Mouse (Mus musculus): ENCODE data around the gene Vsig10. TPM values are rescaled to one million over a fixed set of nuclear protein-coding genes. Genes with fewer than 3 reads are reported as not detected.
"Not testable (repeated sequence)": the region's sequence is repeated elsewhere in the genome, so short reads cannot be mapped to it uniquely, and the experiment has no call there.

Gene Vsig10
- total RNA-seq, 2 experiments from 2014 or later = 2.4 to 4.2 TPM

DNA sequence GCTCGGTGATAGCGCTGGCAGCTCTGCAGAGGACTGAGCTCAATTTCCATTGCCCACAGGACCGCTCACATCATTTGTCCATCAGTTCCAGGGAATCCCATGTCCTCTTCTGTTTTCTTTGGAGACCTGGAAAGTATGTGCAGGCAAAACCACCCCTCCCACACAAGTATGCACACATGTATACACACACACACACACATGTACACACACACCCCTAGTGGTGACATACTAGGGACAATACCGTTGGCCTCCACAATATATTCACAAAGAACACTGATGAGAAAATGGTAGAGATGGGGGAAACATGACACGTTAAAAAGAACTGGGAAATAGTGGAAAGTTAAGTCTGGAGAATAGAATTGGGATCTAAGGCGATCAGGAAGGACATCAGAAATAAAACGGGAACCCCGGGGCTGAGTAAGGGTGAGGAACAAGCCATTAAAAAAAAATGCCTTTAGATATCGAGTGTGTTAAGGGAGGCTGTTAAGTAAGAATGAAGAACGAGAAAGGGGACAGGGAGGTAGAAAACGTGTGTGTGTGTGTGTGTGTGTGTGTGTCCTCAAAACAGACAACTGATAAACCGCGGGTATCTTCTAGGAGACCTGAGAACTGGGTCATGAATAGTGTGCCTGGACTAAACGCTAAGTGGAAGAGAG is 36.9 kb downstream of the Vsig10 start:
- DNase-seq (ENCODE audit: low spot score in 2 of 2) = no peak

DNA sequence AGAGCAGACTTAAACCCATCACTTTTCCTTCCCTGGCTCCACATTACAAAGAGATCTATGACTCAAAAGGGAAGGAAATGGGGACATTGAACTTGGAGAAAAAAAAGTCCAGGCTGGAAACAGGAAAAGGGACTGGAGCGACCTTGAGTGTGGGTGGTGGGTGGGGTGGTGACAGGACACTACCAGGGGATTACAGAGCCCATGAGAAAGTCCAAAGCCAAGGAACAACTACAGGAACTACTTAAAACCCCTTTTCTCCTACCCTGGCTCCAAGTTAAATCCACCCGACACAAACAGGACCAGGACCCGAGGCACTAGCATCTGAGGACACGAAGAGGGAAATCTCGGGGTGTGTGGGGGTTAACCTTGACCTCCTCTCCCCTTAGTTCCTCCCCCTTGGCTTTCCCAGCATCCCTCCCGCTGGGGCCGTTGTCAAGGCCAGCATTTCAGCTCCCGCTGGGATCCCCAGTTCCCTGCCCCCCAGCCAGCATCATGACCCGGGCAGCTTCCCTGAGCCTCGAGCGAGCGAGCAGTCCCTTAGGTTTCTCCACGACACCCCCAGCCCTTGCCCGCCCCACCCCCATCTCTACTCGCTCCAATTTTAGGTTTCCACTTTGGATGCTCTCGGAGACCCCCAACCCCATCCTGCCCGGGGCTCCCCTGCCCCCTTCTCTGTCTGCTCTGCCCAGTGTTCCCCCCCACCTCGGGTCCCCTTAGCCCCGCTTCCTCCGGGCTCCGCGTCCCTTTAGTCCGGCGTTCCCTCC is 37.7 kb downstream of the Vsig10 start:
- peak; percentile 53 to 65 for DNase-seq (ENCODE audit: low spot score in 2 of 2)

DNA sequence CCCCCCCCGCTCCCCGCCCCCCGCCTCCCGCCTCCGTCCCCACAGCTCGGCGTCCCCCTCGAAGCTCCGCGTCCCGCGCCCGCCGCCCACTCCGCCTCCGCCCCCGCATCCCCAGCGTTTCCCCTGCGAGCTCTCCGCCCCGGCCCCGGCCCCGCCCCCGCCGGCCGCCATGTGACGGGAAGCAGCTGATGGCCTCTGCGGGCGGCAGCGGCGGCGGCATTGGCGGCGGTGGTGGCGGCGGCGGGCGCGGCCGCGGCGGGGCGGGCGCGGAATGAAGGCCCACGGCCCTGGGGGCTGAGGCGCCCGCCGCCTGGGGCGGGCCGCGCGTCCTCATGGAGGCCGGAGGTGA is 38.2 kb downstream of the Vsig10 start, which contains the start of gene Wsb2:
Gene Wsb2, plus strand, starts transcription at position 176 of the 349 bp plus-strand sequence.
- DNase-seq (ENCODE audit: low spot score in 2 of 2) = peak; percentile 81 to 86

DNA sequence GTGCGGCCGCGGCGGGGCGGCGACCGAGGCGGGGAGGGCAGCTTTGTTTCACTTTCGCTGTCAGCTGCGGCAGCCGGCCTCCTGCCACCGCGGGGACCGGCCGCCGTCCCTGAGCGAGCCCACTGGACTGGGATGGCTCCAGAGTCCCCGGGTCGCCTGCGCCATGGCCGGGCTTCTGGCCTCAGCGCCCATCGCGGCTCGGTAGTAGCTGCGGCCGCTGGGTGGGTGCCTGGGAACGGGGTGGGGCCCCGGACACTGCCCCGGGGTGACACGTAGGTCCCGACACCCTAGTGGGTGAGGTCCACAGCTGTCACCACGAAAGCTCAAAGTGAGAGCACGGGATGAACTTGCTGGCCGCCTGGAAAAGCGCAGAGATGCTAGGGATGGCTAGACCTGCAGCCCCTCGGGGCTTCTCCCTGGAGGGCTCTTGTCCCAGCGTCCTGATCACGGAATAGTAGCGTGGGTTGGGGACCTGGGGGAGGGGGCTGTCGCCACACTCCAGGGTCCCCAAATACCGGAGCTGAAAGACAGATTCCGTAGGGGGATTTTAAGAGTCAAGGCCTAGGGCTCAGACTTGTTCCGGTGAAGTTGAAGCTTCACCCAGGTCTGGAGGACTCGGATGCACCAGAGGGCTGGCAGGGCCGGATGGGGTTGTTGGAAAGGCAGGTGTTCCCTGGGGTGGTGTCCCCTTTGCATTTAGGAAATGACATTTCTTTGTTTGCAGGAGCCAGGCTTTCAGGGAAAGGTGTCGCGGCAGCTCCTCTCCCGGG is 38.8 kb downstream of the Vsig10 start:
- DNase-seq (ENCODE audit: low spot score in 2 of 2) = peak; percentile 53 to 59

DNA sequence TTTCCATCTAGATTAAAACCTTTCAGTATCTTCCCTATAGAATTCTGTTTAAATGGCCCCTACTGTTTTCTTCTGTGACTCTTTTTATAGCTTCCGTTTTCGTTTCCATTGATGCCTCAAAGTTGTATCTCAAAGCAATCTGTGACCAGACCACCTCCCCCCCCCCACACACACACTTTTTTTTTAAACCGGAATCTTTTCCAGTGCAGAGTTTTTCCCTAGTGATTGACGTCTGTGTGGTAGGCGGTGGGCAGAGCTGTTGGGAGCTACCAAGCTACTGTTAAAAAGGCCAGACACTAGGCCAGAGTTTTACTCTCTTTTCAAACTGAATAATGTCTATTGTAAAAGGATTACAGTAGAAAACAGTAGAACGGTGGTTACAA is 39.4 kb downstream of the Vsig10 start:
- no peak for DNase-seq (ENCODE audit: low spot score in 2 of 2)

DNA sequence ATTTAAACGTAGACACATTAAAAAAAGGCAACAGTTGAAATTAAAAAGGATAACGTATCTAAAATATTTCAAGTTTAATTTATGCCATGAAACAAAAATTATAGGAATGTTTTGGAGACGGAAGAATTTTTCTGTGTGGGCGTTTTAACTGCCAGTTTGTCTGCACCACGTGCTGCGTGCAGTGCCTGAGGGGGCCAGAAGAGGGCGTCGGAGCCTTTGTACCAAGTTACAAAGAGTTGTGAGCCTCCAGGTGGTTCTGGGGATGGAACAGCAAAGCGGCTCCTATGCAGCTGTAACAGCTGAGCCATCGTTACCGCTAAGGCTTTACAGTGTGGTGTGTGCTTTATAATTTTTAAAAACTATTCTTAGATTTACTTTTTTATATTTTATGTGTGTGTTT is 39.8 kb downstream of the Vsig10 start:
- peak; percentile 89 to 90 for DNase-seq (ENCODE audit: low spot score in 2 of 2)

DNA sequence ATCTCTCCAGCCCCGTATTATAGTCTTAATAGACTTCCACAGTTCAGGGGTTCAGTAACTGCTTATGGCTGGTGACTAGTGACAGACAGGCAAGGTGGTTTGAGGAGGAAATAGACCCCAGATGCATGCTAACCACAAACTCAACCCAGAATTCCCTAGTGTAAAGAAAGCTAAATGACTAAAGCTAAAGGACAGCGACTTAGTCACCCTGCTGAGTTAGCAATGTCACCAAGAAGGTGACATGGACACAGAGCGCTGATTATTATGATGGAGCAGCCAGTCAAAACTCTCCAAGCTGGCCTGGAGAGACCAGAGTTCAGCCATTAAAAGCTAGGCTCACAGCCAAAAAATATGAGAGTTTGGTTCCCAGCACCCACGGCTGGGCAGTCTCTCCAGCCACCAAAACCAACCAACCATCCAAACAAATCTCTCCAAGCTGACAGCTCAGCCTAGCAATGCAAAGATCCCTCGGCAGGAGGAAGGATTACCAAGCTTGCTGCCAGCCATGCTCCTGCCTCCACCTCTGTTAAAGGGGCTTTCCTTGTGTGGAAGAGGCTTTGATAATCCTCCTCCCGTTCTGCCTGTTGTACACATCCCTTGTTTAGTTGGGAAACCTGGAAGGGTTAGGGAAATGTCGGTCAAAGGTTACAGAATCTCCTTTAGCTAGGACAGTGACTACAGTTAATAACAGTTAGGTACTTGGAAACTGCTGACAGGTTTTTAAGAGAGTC is 40.8 kb downstream of the Vsig10 start:
- no peak for DNase-seq (ENCODE audit: low spot score in 2 of 2)

DNA sequence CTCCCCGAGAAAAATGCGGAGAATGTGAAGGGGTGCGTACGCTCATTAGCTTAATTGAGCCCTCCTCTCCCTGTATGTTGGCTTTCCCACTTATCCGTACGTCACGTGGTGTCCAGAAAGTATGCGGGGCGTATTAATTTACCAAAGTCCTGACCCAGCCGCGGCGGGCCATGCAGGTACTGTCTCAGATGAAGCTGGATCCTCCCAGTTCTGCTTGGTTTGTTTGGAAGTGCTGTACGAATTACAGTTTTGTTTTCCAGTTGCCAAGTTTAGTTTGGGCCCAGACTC is 41.3 kb downstream of the Vsig10 start:
- no peak for DNase-seq (ENCODE audit: low spot score in 2 of 2)

DNA sequence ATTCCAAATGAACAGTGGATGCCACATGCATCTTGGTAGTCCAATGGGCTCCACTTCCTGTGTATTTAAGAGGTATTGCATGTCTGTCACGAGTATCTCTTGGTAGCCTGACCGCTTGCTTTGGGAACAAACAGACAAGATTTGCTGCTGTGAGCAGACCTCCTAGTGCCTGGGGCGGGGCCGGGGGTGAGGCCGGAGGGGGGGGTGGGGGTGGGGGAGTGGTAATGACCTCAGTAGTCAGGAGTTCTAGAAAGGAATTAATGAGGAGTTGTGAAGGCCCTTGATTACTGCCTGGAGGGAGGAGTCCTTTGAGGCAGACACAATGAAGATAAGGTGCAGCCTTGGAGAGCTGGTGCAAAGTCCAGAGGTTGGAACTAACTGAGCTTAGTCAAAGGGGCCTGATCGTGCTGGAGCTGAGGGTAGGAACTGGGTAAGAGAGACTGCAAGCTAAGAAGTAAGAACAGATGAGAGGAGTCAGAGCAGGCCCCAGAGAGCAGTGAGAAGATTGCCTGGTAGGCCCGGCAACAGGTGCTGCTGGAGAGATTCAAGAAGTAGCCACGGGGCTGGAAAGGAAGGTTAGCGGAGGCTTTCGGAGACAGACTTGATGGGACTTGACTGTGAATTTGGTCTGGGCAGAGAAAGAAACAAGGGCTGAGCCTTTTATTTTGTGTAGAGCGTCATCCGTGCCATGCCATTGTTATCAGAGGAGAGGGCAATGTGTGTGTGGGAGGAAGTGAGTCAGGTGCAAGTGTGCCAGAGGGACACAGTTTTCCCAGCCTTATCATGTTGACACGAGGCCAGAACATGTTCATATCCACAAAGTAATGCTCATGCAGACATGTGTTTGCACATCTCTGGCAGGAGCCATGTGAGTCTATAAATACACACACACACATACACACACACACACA is 42.0 kb downstream of the Vsig10 start:
- DNase-seq (ENCODE audit: low spot score in 2 of 2) = no peak

DNA sequence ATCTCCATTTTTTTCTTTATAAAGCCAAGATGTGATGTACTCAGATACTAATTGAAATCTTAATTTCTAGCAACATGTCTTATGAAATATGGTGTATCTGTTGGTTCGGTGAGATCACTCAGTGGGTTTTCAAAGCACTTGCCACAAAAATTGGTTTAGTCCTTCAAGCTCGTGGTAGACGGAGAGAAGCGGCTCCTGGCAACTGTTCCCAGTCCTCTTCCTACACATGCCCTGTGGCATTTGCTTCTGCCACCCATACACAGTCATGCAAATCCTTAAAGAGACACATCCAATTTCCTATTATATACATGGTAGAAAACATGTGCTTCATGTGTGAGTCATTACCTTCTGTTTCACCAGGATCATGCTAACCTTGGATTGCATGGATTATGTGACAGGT is 42.7 kb downstream of the Vsig10 start:
- DNase-seq (ENCODE audit: low spot score in 2 of 2) = no peak

DNA sequence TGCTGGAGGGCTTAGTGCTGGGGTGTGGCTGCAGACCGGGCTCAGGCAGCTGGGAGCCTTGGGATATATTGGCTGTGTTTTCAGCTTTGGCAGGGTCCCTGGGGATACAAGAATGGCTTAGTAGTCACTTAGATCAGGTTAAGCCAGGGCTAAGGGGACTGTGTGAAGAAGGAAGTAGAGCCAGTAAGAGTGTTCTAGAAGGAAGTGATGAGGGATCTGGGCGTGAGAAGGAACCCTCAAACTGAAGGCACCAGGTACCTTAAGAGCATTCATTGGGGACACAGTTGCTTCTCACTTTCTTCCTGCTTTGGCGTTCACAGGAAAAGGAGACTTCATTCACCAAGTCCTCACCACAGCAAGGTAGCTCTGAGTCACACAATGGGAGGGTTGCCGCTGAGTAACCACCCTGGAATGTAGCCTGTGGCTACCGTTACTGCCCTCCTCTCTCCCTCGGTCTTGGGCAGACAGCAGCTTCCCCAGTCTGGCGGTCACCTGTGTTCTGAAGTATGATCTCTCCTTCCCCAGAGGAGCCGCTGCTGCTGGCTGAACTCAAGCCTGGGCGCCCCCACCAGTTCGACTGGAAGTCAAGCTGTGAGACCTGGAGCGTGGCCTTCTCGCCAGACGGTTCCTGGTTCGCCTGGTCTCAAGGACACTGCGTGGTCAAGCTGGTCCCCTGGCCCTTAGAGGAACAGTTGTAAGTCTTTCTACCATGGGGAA is 44.3 kb downstream of the Vsig10 start:
- no peak for DNase-seq (ENCODE audit: low spot score in 2 of 2)

DNA sequence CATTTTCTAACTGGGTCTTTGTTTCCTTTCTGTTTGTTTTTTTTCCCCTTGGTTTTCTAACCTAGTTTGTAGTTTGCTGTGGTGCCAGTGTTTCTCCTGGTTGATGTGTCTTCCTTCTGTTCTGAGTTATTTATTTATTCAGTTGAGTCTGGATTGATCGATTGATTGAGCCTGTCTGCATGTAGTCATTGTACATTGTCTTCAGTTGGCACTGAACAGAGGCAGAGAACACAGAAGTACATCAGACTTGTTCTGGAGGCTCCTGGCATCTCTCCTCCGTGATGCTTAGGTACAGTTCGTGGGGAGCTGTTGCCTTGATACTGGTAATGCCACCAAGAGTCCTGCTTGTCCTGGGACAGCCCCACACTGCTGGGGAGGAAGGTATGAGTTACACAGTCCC is 45.9 kb downstream of the Vsig10 start:
- DNase-seq (ENCODE audit: low spot score in 2 of 2) = no peak

DNA sequence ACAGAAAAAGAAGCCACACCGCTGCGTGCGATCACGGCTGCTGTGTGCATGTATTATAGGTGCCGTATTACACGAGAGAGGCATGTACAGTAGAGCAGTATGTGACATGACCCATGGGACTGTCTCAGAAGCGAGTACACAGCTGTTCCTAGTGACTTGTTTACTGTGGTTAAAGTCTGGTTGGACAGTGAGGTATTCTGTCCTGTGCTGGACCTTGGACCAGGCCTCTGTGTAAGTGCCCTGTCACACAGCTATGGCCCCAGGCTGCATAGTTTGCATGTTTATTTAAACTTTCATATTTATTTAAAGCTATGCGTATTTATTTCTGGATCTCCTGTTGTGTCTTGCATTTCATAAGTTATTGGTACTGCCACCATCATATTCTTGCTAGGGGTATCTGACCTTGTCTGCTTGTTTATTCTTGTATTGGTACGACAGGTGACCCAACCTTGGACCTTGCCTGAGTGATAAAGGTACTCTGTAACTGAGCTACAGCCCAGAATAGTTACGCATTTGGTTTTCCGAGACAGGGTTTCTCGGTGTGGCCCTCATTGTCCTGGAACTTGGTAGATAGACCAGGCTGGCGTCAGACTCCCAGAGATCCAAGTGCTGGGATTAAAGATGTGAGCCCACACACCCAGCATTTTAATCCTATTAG is 47.1 kb downstream of the Vsig10 start:
- DNase-seq (ENCODE audit: low spot score in 2 of 2) = no peak

DNA sequence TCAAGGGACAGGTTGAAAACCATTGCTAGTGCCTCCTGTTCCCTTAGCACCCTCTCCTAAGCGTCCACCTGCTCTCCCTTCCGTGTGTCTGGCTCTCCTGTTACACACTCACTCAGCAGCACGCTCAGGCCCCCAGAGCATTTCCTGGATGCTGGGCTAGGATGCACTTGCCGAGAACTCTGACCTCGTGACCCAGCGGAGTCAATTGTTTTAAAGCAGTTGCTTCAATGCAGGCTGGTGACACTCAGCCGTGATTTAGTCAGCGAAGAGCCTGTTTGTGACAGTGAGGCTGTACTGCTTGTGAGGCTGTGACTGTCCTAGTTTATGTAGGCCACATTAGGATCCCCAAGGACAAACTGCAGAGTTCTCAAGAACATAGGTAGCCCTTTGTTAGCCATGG is 48.3 kb downstream of the Vsig10 start:
- no peak for DNase-seq (ENCODE audit: low spot score in 2 of 2)

DNA sequence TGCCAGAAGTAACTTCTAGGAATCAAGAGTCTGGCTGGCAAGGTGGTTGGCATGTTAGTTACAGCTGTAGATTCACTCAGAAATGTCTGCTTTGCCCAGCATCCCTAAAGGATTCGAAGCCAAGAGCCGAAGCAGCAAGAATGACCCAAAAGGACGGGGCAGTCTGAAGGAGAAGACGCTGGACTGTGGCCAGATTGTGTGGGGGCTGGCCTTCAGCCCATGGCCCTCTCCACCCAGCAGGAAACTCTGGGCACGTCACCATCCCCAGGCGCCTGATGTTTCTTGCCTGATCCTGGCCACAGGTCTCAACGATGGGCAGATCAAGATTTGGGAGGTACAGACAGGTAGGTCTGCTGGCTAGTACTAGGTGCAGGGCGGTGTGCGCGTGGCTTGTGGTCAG is 51.7 kb downstream of the Vsig10 start:
- DNase-seq (ENCODE audit: low spot score in 2 of 2) = no peak

DNA sequence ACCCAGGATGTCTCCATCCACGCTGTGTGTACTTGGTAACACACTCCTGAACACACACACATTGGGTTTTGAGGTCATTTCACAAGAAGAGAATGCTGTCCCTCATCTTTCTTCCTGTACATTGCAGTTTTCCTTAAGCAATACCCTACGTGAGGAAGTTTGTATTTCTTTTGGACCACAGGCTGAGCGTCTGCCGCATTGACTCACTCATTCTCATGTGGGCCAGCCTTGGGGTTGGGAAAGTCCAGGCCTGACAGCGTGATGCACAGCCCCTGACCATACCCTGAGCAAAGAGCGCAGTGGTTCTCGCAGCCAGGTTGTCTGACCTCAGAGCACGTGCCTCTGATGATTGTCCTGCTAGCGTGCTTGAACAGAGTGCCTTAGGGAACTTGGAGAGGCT is 54.5 kb downstream of the Vsig10 start:
- DNase-seq (ENCODE audit: low spot score in 2 of 2) = no peak

DNA sequence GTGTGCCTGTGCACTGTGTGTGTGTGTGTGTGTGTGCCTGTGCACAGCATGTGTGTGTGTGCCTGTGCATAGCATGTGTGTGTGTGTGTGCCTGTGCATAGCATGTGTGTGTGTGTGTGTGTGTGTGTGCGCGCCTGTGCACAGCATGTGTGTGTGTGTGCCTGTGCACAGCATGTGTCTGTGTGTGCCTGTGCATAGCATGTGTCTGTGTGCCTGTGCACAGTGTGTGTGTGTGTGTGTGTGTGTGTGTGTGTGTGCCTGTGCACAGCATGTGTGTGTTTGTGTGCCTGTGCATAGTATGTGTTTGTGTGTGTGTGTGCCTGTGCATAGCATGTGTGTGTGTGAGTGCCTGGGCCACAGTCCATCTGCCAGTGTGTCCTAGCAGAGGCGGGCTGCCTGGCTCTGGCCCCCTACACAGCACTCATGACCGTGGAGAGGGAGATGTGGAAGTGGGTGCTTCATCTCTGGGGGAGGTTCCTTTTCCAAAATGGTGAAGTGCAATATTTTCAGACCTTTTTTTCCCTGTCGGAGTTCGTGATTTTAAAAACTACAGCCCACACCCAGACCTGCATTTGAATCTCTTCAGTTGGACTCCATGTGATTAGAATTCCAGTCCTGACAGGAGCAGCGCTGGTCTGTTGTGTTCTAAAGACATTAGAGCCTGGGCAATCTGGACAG is 55.6 kb downstream of the Vsig10 start:
- DNase-seq (ENCODE audit: low spot score in 2 of 2) = no peak

DNA sequence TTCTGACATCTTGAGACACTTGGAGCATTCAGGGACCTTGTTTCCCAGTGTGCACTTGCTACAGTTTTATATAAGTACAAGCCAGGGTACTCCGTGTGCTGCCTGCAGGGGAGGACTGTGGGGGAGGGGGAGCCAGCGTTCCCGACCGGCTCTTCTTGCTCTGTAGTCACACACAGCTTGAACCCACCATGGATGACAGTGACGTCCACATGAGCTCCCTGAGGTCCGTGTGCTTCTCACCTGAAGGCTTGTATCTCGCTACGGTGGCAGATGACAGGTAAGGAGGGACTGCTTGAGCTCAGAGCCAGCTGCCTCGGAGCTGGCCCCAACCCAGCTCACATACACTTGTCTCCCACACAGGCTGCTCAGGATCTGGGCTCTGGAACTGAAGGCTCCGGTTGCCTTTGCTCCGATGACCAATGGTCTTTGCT is 57.5 kb downstream of the Vsig10 start:
- DNase-seq (ENCODE audit: low spot score in 2 of 2) = no peak

DNA sequence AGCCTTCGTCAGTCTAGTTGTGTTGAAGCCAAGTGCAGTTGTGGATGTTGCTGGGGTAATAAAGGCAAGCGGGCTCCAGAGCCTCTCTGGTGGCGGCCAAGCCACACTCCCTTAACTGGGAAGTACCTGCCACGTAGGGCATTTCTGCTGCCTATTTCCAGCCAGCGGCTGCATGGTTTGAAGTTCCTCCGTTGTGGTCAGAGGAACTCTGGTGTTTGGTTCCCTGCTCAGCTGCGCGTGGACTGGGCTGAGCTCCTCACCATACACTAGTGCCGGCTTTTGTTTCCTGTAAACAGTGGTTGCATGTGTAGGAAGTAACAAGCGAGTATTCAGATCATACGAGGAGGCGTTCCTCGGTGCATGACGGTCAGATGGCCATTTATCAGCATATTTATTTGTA is 58.8 kb downstream of the Vsig10 start:
- not testable (repeated sequence) for DNase-seq (ENCODE audit: low spot score in 2 of 2)

Measured in layer of hippocampus, postnatal 10 days (tissue).